Mouse (Mus musculus) testis, adult 2 months (tissue): ENCODE results near the gene Prss58. TPM values are rescaled to one million over a fixed set of nuclear protein-coding genes. Genes with fewer than 3 reads are reported as not detected.

Source experiments
- H3K27ac ChIP-seq: fragments of 200-500 bp; 2 replicates; pipeline ENCODE4 v1.5.1; 2012; ENCODE audit warnings: low read depth, low read length; ENCODE audit not compliant: control insufficient read depth, insufficient read depth
- H3K27me3 ChIP-seq: fragments of 200-500 bp; 2 replicates; pipeline ENCODE4 v1.6.1; 2012; ENCODE audit warnings: mild to moderate bottlenecking, low read length, moderate library complexity; ENCODE audit not compliant: control insufficient read depth, insufficient read depth
- H3K36me3 ChIP-seq: fragments of 200-500 bp; 2 replicates; pipeline ENCODE4 v1.6.1; 2012; ENCODE audit warnings: mild to moderate bottlenecking, low read length; ENCODE audit not compliant: control insufficient read depth, insufficient read depth
- H3K4me1 ChIP-seq: fragments of 200-500 bp; 2 replicates; pipeline ENCODE4 v1.6.1; 2012; ENCODE audit warnings: low read length; ENCODE audit not compliant: control insufficient read depth, insufficient read depth
- H3K4me3 ChIP-seq: fragments of 200-500 bp; 2 replicates; pipeline ENCODE4 v1.5.1; 2012; ENCODE audit warnings: low read depth, mild to moderate bottlenecking, low read length, moderate library complexity, mixed read lengths; ENCODE audit not compliant: control insufficient read depth
- CTCF ChIP-seq: fragments of 200-500 bp; IDR thresholded peaks from 2 replicates; pipeline ENCODE4 v1.5.1; 2012; ENCODE audit warnings: low read depth, mild to moderate bottlenecking, inconsistent platforms, low read length, moderate library complexity; ENCODE audit not compliant: control insufficient read depth, insufficient read depth, insufficient replicate concordance
- POLR2A ChIP-seq: fragments of 200-500 bp; IDR thresholded peaks from 2 replicates; pipeline ENCODE4 v1.6.1; 2012; ENCODE audit warnings: low read depth, mild to moderate bottlenecking, inconsistent platforms, low read length, moderate library complexity; ENCODE audit not compliant: control insufficient read depth
- polyA plus RNA-seq: library from polyadenylated mRNA; depleted of rRNA; stranded (reverse); fragments of >200 nt; gene quantifications from 2 replicates; pipeline ENCODE4 v1.2.3, GENCODE M21; 2012; rRNA removed

Gene Prss58
- polyA plus RNA-seq = 104 and 129 TPM in 2 replicates

GRCm38 (mm10) chr6:40900287-40900686, at the start of gene Prss58:
Gene Prss58 (minus strand): TSS chr6:40900387.
- TF ChIP-seq POLR2A (no peak; the same call in 1 of the 2 replicates), CTCF (no peak)
- peak within 1 kb of the TSS; percentile 35; the same call in 1 of the 2 replicates for H3K4me3 ChIP-seq
- no peaks in the 10 kb centered on the region for H3K4me1 ChIP-seq
- no peak within 1 kb of the TSS for H3K27ac ChIP-seq
- H3K36me3 ChIP-seq = no peaks in the 10 kb centered on the region
- H3K27me3 ChIP-seq = no peaks in the 10 kb centered on the region

- H3K4me1 ChIP-seq = no peaks in the 10 kb centered on the region
- peak within 1 kb of the TSS; percentile 99 for H3K27ac ChIP-seq
- peak within 1 kb of the TSS; percentile 94 for H3K4me3 ChIP-seq
- TF ChIP-seq POLR2A = no peak
- TF ChIP-seq CTCF = no peak
- H3K27me3 ChIP-seq = no peaks in the 10 kb centered on the region
- H3K36me3 ChIP-seq = no peaks in the 10 kb centered on the region; the same call in 1 of the 2 replicates
Measured at GRCm38 (mm10) chr6:40940457-40940856, 40.3 kb upstream of the Prss58 start, which contains the start of gene 1700074P13Rik. Gene 1700074P13Rik (minus strand): TSS chr6:40940557.

GRCm38 (mm10) chr6:40919954-40920353, 19.8 kb upstream of the Prss58 start:
- Histone ChIP-seq H3K27me3 (no peaks in the 10 kb centered on the region), H3K4me1 (no peaks in the 10 kb centered on the region), H3K4me3 (no peak overlapping the region), H3K36me3 (no peaks in the 10 kb centered on the region), H3K27ac (no peak overlapping the region)
- TF ChIP-seq CTCF (no peak), POLR2A (no peak)

GRCm38 (mm10) chr6:40894716-40895115, 5.5 kb downstream of the Prss58 start:
- no peaks in the 10 kb centered on the region for H3K27me3 ChIP-seq
- no peak for TF ChIP-seq POLR2A
- no peak for TF ChIP-seq CTCF
- no peak overlapping the region for H3K27ac ChIP-seq
- H3K36me3 ChIP-seq = no peaks in the 10 kb centered on the region
- no peak overlapping the region for H3K4me3 ChIP-seq
- no peaks in the 10 kb centered on the region for H3K4me1 ChIP-seq

- Histone ChIP-seq H3K4me1 (no peaks in the 10 kb centered on the region), H3K27ac (no peak overlapping the region), H3K4me3 (peak overlapping the region; percentile 50), H3K36me3 (no peaks in the 10 kb centered on the region), H3K27me3 (no peaks in the 10 kb centered on the region)
- TF ChIP-seq POLR2A (no peak), CTCF (peak; percentile 29; the same call in 1 of the 2 replicates)
Measured at GRCm38 (mm10) chr6:40893577-40893976, 6.6 kb downstream of the Prss58 start.

- no peaks in the 10 kb centered on the region for H3K27me3 ChIP-seq
- no peak overlapping the region for H3K4me3 ChIP-seq
- no peak for TF ChIP-seq POLR2A
- no peak for TF ChIP-seq CTCF
- no peaks in the 10 kb centered on the region for H3K36me3 ChIP-seq
- no peak overlapping the region for H3K27ac ChIP-seq
- no peaks in the 10 kb centered on the region for H3K4me1 ChIP-seq
Measured at GRCm38 (mm10) chr6:40891754-40892153, 8.4 kb downstream of the Prss58 start.

GRCm38 (mm10) chr6:40890973-40891372, 9.2 kb downstream of the Prss58 start:
- Histone ChIP-seq H3K36me3 (no peaks in the 10 kb centered on the region), H3K4me3 (no peak overlapping the region), H3K27ac (no peak overlapping the region), H3K27me3 (no peaks in the 10 kb centered on the region), H3K4me1 (no peaks in the 10 kb centered on the region)
- TF ChIP-seq POLR2A = no peak
- no peak for TF ChIP-seq CTCF
